Mouse (Mus musculus) erythroid progenitor cell, adult 5-6 weeks (primary cell): Measurements from ENCODE around the gene Olfr313. TPM values are rescaled to one million over a fixed set of nuclear protein-coding genes. Genes with fewer than 3 reads are reported as not detected.

ENCODE experiments used
- ATAC-seq: replicated peaks from 2 replicates; pipeline ENCODE4 v1.8.0; 2016; ENCODE audit warnings: moderate number of reproducible peaks, mild to moderate bottlenecking, moderate TSS enrichment, inconsistent platforms; ENCODE audit not compliant: poor library complexity, low FRiP score, severe bottlenecking
- total RNA-seq, 2 experiments: library from RNA; stranded (forward) in 1 of 2; stranded (reverse) in 1 of 2; fragments of 150-400 nt in 1 of 2; fragments of 186-747, 209-891 nt in 1 of 2; gene quantifications; 2 replicates each; pipeline versions ENCODE4 v1.2.3 to v1.2.4; 2015 to 2017; ENCODE audit warnings: low replicate concordance in 2 of 2

Olfr313 gene
- total RNA-seq, 2 experiments from 2014 or later, result not detected

- ATAC-seq, result peak; percentile 99
Measured at GRCm38 (mm10) chr11:58846919-58847461, 32.2 kb downstream of the Olfr313 start, which contains the start of gene Gm12258. Gene Gm12258 (plus strand): TSS chr11:58847158.

- no peak for ATAC-seq
Measured at GRCm38 (mm10) chr11:58847636-58848035, 32.8 kb downstream of the Olfr313 start.

- no peak for ATAC-seq
Measured at GRCm38 (mm10) chr11:58849731-58850130, 34.9 kb downstream of the Olfr313 start.

- no peak for ATAC-seq
Measured at GRCm38 (mm10) chr11:58860744-58861143, 45.9 kb downstream of the Olfr313 start.

GRCm38 (mm10) chr11:58867039-58867953, 52.5 kb downstream of the Olfr313 start, which contains the start of gene 2810021J22Rik:
Gene 2810021J22Rik (plus strand): TSS chr11:58867216.
- peak; percentile 94 for ATAC-seq

GRCm38 (mm10) chr11:58867954-58868330, 53.1 kb downstream of the Olfr313 start:
- no peak for ATAC-seq

Other genes starting within 250 kb of the Olfr313 start
- gene Olfr224, start 244.4 kb upstream of the Olfr313 start, total RNA-seq (2015; ENCODE audit: low replicate concordance), result not detected in 2 replicates
- not detected in 2 replicates for gene Olfr224, start 244.4 kb upstream of the Olfr313 start, total RNA-seq (2017; ENCODE audit: low replicate concordance)
- not detected in 2 replicates for gene Olfr325, start 237.3 kb upstream of the Olfr313 start, total RNA-seq (2015; ENCODE audit: low replicate concordance)
- gene Olfr325, start 237.3 kb upstream of the Olfr313 start, total RNA-seq (2017; ENCODE audit: low replicate concordance), result not detected in 2 replicates
- gene Olfr324, start 219.9 kb upstream of the Olfr313 start, total RNA-seq (2015; ENCODE audit: low replicate concordance), result not detected in 2 replicates
- not detected in 2 replicates for gene Olfr324, start 219.9 kb upstream of the Olfr313 start, total RNA-seq (2017; ENCODE audit: low replicate concordance)
- gene 2210407C18Rik, start 198.9 kb upstream of the Olfr313 start, total RNA-seq (2015; ENCODE audit: low replicate concordance), result not detected in 2 replicates
- gene 2210407C18Rik, start 198.9 kb upstream of the Olfr313 start, total RNA-seq (2017; ENCODE audit: low replicate concordance), result not detected in 2 replicates
- not detected in 2 replicates for gene Olfr323, start 184.5 kb upstream of the Olfr313 start, total RNA-seq (2015; ENCODE audit: low replicate concordance)
- not detected in 2 replicates for gene Olfr323, start 184.5 kb upstream of the Olfr313 start, total RNA-seq (2017; ENCODE audit: low replicate concordance)
- 56.9 and 65.4 TPM in 2 replicates for gene Trim58, start 174.5 kb upstream of the Olfr313 start, total RNA-seq (2015; ENCODE audit: low replicate concordance)
- 45.0 and 61.1 TPM in 2 replicates for gene Trim58, start 174.5 kb upstream of the Olfr313 start, total RNA-seq (2017; ENCODE audit: low replicate concordance)
- gene Olfr322, start 156.2 kb upstream of the Olfr313 start, total RNA-seq (2015; ENCODE audit: low replicate concordance), result 0.42 TPM in 1 of 2 replicates, not detected in the other
- 0.77 and 1.9 TPM in 2 replicates for gene Olfr322, start 156.2 kb upstream of the Olfr313 start, total RNA-seq (2017; ENCODE audit: low replicate concordance)
- gene Olfr320, start 133.9 kb upstream of the Olfr313 start, total RNA-seq (2015; ENCODE audit: low replicate concordance), result not detected in 2 replicates
- gene Olfr320, start 133.9 kb upstream of the Olfr313 start, total RNA-seq (2017; ENCODE audit: low replicate concordance), result not detected in 2 replicates
- not detected in 2 replicates for gene Olfr319, start 115.8 kb upstream of the Olfr313 start, total RNA-seq (2015; ENCODE audit: low replicate concordance)
- not detected in 2 replicates for gene Olfr319, start 115.8 kb upstream of the Olfr313 start, total RNA-seq (2017; ENCODE audit: low replicate concordance)
- not detected in 2 replicates for gene Olfr318, start 91.0 kb upstream of the Olfr313 start, total RNA-seq (2015; ENCODE audit: low replicate concordance)
- not detected in 2 replicates for gene Olfr318, start 91.0 kb upstream of the Olfr313 start, total RNA-seq (2017; ENCODE audit: low replicate concordance)
- not detected in 2 replicates for gene Olfr317, start 75.8 kb upstream of the Olfr313 start, total RNA-seq (2015; ENCODE audit: low replicate concordance)
- not detected in 2 replicates for gene Olfr317, start 75.8 kb upstream of the Olfr313 start, total RNA-seq (2017; ENCODE audit: low replicate concordance)
- not detected in 2 replicates for gene Olfr316, start 62.3 kb upstream of the Olfr313 start, total RNA-seq (2015; ENCODE audit: low replicate concordance)
- not detected in 2 replicates for gene Olfr316, start 62.3 kb upstream of the Olfr313 start, total RNA-seq (2017; ENCODE audit: low replicate concordance)
- not detected in 2 replicates for gene Olfr315, start 41.8 kb upstream of the Olfr313 start, total RNA-seq (2015; ENCODE audit: low replicate concordance)
- gene Olfr315, start 41.8 kb upstream of the Olfr313 start, total RNA-seq (2017; ENCODE audit: low replicate concordance), result not detected in 2 replicates
- gene Olfr314, start 32.0 kb upstream of the Olfr313 start, total RNA-seq (2015; ENCODE audit: low replicate concordance), result not detected in 2 replicates
- gene Olfr314, start 32.0 kb upstream of the Olfr313 start, total RNA-seq (2017; ENCODE audit: low replicate concordance), result not detected in 2 replicates
- gene Fam183b, start 13.0 kb upstream of the Olfr313 start, total RNA-seq (2015; ENCODE audit: low replicate concordance), result not detected in 2 replicates
- not detected in 2 replicates for gene Fam183b, start 13.0 kb upstream of the Olfr313 start, total RNA-seq (2017; ENCODE audit: low replicate concordance)
- not detected in 2 replicates for gene Olfr312, start 14.2 kb downstream of the Olfr313 start, total RNA-seq (2015; ENCODE audit: low replicate concordance)
- gene Olfr312, start 14.2 kb downstream of the Olfr313 start, total RNA-seq (2017; ENCODE audit: low replicate concordance), result not detected in 2 replicates
- not detected in 2 replicates for gene Olfr311, start 24.3 kb downstream of the Olfr313 start, total RNA-seq (2015; ENCODE audit: low replicate concordance)
- gene Olfr311, start 24.3 kb downstream of the Olfr313 start, total RNA-seq (2017; ENCODE audit: low replicate concordance), result not detected in 2 replicates
- 11.5 and 13.4 TPM in 2 replicates for gene Gm12258, start 32.2 kb downstream of the Olfr313 start, total RNA-seq (2015; ENCODE audit: low replicate concordance)
- 11.0 and 32.9 TPM in 2 replicates for gene Gm12258, start 32.2 kb downstream of the Olfr313 start, total RNA-seq (2017; ENCODE audit: low replicate concordance)
- gene 2810021J22Rik, start 52.2 kb downstream of the Olfr313 start, total RNA-seq (2015; ENCODE audit: low replicate concordance), result 4.3 and 11.3 TPM in 2 replicates
- 2.7 and 3.9 TPM in 2 replicates for gene 2810021J22Rik, start 52.2 kb downstream of the Olfr313 start, total RNA-seq (2017; ENCODE audit: low replicate concordance)
- gene Zfp39, start 89.2 kb downstream of the Olfr313 start, total RNA-seq (2015; ENCODE audit: low replicate concordance), result 79.2 and 83.3 TPM in 2 replicates
- 44.4 and 49.4 TPM in 2 replicates for gene Zfp39, start 89.2 kb downstream of the Olfr313 start, total RNA-seq (2017; ENCODE audit: low replicate concordance)
- gene Btnl10, start 102.9 kb downstream of the Olfr313 start, total RNA-seq (2015; ENCODE audit: low replicate concordance), result 407 and 422 TPM in 2 replicates
- 484 and 553 TPM in 2 replicates for gene Btnl10, start 102.9 kb downstream of the Olfr313 start, total RNA-seq (2017; ENCODE audit: low replicate concordance)
- 104 and 109 TPM in 2 replicates for gene Rnf187, start 123.9 kb downstream of the Olfr313 start, total RNA-seq (2015; ENCODE audit: low replicate concordance)
- gene Rnf187, start 123.9 kb downstream of the Olfr313 start, total RNA-seq (2017; ENCODE audit: low replicate concordance), result 104 and 117 TPM in 2 replicates
- gene Hist3h2ba, start 133.9 kb downstream of the Olfr313 start, total RNA-seq (2015; ENCODE audit: low replicate concordance), result 265 and 290 TPM in 2 replicates
- 136 and 409 TPM in 2 replicates for gene Hist3h2ba, start 133.9 kb downstream of the Olfr313 start, total RNA-seq (2017; ENCODE audit: low replicate concordance)
- 186 and 192 TPM in 2 replicates for gene Hist3h2a, start 139.7 kb downstream of the Olfr313 start, total RNA-seq (2015; ENCODE audit: low replicate concordance)
- 1,299 and 1,489 TPM in 2 replicates for gene Hist3h2a, start 139.7 kb downstream of the Olfr313 start, total RNA-seq (2017; ENCODE audit: low replicate concordance)
- gene Trim17, start 139.7 kb downstream of the Olfr313 start, total RNA-seq (2015; ENCODE audit: low replicate concordance), result 0.36 and 0.84 TPM in 2 replicates
- 1.2 TPM in 2 replicates for gene Trim17, start 139.7 kb downstream of the Olfr313 start, total RNA-seq (2017; ENCODE audit: low replicate concordance)
- gene Trim11, start 163.1 kb downstream of the Olfr313 start, total RNA-seq (2015; ENCODE audit: low replicate concordance), result 10.1 and 18.0 TPM in 2 replicates
- 11.3 and 15.2 TPM in 2 replicates for gene Trim11, start 163.1 kb downstream of the Olfr313 start, total RNA-seq (2017; ENCODE audit: low replicate concordance)